Mouse (Mus musculus) CD4-positive, CD25-positive, alpha-beta regulatory T cell, adult 4 months (primary cell): ENCODE results near the gene Sh3bp5. TPM values are rescaled to one million over a fixed set of nuclear protein-coding genes. Genes with fewer than 3 reads are reported as not detected.

Experiments
- ATAC-seq: one replicate; pipeline ENCODE4 v1.8.0; 2017
- polyA plus RNA-seq, 2 experiments: library from polyadenylated mRNA; unstranded; fragments of 100-300 nt; shearing (Covaris generic); gene quantifications; one replicate each; pipeline ENCODE4 v1.2.1; 2017

Gene Sh3bp5
- polyA plus RNA-seq, 2 experiments from 2014 or later = 15.4 to 16.8 TPM

DNA sequence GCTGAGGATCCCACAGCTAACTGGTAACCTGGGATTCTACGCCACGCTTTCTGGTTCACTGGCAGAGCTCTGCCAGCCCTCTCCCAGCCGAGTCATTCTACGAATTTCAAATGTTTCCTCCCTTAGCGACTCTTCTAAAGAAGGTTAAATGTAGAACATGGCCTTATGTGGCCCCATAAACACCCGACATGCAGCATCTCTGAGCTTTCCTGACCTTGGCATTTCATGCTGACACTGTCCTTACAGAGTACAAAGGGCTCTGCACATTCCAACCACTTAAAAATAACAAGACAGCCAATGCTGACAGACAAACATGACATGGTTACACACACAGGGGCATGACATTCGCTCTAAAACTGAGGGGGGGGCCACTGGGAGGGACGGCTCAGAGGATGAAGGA, 27.2 kb downstream of the Sh3bp5 start:
- no peak for ATAC-seq

DNA sequence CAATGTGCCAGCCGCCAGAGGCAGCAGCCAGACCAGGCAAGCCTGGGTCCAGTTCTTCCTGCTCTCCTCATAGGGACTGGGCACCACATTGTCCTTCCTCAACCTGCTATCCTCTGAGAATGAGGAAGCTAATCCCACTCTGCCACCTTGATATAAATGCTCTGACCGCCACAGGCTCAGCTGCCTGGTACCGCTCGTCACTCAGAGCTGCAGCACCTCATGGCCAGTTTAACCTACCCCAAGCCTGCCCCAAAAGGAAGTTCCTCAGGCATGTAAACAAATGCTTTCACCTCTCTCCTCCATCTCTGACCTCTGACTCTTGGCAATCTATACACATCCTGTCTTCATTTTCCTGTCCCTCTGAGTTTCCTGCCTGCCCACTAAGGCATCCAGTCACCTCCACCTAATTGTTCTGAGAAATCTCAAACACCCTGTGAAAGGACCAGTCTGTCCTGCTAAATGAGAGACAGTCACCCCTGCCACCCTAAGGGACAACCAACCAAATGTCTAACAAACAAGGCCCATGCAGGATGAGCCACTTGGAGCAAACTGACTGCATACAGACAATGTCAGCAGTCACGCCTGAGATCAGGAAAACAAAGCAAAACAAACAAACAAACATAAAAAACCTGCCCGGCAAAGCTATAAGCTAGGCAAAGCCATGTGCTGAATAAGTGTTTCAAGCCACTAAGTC, 27.8 kb downstream of the Sh3bp5 start:
- peak; percentile 57 for ATAC-seq

DNA sequence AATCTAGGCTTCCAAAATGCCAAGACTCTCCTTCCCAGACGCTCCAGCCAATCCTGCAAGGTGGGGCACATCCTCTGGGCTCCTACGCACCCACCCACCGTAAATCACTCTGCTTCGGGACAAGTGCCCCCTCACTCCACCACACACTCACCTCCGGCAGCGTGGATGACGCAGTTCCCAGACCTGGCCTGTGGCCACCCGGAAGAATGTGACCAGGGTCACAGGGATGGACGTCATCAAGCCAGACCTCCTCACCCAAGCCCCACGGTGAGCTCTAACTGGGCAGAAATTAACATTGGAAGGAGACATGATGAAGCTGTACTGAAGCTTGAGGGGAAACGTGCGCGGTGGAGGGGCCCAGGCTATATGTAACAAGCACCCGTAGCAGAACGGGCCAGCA, 28.7 kb downstream of the Sh3bp5 start:
- no peak for ATAC-seq

DNA sequence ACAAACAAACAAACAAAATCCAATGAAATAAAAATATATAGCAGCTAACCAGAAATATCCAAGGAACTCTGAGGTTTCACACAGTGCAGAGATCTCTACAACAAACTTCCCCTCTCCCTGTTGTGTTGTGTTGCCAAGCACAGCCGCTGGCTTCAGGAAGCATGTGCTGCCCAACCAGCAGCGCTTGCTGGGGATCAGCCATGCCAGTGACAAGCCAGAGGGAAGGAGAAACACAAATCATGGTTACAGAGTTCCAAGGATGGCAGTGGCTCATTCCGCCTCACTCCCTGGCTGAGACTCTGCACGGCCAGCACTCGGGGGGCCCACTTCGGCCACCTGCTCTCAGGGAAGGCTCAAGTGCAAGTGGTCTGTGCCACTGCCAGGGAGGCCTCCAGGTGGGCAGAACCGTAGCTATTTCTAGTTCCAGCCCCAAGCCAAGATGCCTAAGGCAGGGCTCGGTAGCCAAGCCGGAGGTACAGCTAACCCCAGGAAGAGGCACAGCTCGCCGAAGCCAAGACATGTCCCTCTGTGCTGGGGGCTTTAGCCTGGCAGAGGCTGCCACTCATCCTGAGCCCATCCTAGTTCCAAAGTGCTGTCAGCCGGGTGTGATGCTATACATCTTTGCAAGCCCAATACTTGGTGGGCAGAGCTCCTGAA, 29.6 kb downstream of the Sh3bp5 start:
- no peak for ATAC-seq

DNA sequence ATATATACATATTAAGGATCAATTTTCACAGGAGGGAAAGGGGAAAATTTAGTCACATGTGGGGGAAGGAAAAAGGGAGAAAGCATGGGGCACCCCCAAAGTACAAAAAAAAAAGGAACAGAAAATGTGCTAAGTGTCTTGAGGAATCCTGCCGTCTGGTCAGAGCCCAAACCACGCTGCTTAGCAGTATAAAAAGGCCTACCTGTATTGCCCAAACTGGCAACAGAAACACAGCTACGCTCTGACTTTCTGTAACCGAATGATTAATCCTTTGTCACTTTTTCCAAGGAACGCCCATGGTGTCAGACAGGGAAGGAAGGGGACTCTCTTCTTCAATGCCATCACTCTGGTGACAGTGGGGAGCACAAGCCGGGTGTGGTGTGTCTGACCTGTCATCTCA, 30.2 kb downstream of the Sh3bp5 start:
- no peak for ATAC-seq

DNA sequence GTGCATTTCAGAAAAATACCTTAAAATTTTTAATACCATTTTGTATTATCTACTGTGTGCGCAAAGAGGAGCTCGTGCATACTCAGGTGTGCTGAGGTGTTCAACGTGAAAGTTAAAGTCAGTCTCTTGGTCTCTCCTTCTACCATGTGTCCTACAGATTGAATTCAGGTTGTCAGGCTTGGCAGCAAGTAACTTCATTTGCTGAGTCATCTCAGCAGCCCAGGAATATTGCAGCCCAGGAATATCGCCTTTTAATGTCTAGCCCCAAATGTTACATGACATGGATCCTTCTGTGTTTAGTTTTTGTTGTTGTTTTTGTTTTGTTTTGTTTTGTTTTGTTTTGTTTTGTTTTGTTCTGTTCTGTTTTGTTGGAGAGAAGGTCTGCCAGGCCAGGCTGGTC, 31.2 kb downstream of the Sh3bp5 start:
- no peak for ATAC-seq

DNA sequence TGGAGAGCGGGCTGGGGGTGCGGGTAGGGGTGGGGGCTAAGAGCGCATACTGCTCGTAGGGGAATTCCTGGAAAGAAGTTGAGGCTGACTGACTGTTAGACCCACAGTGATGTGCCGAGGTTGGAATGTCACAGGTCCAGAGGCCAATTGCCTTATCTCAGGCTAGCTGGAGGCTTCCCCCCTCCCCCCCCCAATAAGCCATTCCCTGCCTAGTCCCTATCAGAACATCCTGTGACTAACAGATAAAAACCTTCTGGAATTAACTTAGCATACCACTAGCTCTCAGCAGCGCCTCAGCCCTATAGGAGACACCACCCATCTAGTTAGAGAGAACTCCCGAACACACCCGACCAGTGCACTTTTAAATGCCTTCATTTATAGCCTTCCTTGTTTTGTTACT, 31.9 kb downstream of the Sh3bp5 start:
- no peak for ATAC-seq

DNA sequence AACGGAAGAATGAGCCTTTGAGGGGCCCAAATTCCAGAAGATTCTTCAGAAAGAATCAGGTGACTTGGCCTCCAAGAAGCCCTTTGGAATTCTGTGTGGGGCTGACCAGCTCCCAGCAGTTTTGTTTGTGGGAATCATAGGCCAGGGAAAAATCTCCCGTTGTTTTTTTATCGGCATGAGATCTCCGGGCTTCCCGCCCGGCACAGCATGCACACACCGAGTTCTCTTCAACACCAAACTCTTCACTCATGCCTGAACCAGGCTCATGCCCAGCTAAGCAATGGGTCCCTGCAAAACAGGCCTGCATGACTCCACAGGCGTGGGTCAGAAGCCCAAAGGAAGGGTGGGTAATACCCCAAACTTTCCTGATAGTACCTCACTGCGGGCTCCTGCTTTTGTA, 32.3 kb downstream of the Sh3bp5 start:
- ATAC-seq = no peak

DNA sequence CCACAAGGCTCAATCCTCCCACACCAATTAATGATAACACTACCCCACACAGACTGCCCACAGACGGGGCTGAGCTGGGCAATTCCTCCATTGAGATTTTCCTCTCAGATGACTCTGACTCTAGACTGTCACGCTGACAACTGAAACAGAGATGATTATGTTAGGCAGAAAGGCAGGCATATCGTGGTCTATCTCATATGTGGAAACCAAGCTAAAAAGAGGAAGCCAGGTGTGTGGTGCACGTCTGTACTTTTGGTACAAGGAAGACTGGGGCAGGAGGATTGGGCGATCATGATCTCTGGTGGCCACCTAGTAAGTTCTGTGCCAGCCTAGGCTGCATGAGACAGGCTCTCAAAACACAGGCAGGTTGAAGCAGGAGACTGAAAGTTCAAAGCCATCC, 33.2 kb downstream of the Sh3bp5 start:
- no peak for ATAC-seq

DNA sequence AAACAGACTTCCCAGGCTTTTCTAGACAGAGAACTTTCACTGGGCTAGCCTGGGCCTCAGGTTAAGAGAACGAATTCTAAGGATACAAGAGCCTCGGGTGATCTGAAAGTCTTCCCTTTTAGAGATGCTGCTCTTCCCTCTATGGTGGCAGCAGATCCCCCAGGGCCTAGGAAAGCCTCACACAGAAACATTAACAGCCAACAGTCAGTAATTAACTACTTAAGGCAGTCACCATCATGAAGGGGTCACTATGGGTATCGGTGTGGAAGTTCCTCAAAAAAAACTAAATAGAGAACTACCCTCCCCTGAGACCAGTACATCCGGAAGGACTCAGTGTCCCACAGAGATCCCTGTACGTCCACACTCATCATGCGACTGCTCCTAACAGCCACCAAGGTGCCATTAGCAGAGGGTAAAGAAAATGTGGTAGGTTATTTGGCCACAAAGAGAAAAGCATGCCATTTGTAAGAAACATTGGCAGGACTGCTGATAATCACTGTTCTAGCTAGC, 33.9 kb downstream of the Sh3bp5 start:
- ATAC-seq = no peak

DNA sequence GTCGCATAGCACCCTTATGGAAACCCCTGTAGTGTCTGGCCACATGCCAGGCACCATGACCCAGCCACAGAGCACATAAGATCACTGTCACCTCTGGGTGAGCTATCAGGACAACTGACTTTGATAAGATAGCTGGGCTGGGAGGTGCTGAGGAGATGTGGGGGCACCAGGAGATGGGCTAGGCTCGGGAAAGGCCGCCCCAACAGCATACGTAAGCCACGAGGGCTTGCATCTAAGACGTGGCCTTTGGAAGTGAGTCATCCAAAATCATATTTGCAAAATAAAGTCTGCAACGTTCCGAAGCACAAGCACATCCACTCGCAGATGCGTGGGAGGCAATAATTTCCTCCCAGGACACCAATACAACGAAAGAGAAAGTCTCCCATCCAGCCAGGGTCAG, 35.0 kb downstream of the Sh3bp5 start:
- ATAC-seq = peak; percentile 24

DNA sequence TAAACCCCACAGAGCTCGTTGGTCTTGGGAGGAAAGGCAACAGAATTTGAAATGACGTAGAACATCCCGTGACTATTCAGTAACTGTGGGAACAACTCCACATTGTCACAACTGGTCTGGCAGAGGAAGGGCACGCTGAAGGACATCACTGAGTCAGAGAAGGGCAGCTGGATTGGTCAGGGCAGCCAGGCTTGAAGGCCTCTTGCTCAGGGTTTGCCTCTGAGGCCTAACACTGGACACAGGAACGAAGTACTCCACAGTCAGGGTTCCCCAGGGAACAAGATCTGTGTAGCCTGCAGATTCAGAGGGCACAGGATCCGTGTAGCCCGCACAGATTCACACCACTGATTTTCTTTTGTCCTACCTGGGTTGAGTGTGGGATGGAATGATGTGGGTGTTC, 35.6 kb downstream of the Sh3bp5 start:
- ATAC-seq = no peak

DNA sequence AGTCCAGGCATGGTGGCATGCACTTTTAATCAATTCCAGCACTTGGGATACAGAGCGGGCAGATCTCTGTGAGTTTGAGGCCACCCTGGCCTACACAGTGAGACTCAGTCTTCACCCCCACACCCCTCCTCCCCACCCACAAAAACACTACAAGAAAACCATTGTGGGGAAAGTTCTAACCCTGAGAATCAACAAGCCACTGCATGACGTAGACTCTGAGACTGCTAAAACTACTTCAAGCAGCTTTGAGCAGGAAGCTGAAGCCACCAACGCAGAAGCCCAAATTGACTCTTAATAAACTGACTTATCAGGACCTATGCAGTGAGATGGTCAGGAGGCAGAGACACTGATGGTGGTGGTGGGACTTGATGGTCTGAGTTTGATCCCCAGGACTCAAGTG, 36.6 kb downstream of the Sh3bp5 start:
- peak; percentile 84 for ATAC-seq

DNA sequence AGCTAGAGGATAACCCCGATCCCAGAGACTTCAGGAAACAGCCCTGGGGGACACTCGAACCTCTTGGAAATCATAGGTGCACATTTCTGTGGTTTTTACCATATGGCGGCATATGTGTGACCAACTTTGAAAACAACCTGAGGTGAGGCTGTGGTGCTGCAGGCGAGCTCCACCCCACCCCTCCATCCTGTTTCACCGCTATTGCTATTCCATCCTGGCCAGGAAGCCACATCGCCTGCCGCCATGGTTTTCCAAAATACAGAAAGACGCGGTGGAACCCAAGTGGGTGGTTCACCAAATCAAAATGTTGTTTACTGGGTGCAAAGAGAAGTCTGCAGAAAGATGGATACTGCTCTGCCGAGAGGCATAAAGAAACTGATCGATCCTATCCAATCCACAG, 37.1 kb downstream of the Sh3bp5 start:
- peak; percentile 57 for ATAC-seq

DNA sequence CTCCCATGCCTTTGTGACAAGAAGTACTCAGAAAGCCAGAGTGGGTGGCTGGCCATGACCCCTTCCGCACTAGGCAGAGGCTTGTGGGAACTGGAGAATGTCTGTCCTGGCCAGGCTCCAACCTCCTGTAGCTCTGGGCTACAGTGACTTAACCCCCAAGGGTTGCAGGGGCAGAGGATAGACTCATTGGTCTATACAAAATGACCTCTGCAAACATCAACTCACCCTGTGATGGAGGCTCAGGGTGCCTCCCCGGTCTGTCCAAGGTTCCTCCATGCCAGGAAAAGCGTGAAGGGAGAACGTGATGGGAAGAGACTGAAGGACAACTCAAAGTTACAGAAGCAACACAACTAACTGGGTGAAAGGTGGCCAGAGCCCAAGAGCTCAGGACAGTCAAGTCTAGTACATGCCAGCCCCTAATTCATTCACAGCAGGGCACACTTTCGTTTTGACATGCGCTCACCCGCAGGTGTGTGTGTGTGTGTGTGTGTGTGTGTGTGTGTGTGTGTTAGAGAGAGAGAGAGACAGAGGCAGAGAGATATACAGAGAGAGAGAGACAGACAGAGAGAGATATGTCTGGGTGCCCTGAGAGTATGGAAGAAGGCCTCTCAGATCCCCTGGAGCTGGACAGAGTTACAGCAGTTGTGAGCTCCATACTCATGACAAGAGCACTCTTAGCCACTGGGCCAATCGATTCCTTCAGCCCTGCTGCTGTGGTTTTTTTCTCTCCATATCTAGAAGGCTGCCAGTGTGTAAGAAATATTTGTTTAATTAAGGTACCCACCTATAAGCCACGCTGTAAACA, 37.9 kb downstream of the Sh3bp5 start:
- peak; percentile 4 for ATAC-seq

DNA sequence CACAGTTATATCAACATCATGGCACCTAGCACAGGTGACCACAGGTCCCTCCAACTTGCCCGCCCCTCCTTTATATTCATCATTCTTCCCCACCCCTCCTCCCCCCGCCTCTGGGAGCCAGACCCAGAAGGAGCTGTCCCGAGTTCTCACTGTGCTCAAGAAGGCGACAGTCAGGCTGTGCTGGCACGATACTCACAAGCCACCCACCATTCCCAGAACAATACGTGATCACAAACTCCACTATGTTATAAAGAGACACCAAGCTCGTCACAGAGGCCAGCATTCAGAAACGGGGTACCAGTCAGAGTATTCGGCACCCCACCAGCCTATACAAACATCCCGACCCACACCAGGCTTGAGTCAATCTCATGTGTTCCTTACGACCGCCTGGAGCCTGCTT, 38.5 kb downstream of the Sh3bp5 start:
- ATAC-seq = no peak

DNA sequence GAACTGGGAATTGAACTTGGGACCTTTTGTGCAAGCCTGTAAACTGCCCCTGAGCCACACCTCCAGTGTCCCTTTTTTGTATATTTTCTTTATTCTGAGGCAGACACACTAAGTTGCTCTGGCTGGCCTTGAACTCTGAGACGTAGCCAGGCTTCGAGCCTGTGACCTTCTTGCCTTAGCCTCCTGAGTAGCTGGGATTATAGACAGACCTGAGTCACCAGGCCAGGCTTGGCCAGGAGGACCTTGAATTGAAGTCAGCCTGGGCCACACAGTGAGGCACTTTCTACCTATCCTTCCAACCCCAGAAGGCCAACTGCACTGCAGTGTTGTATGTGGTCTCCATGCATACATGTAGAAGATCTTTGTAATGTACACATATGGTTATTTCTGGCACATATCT, 39.5 kb downstream of the Sh3bp5 start:
- ATAC-seq = no peak

DNA sequence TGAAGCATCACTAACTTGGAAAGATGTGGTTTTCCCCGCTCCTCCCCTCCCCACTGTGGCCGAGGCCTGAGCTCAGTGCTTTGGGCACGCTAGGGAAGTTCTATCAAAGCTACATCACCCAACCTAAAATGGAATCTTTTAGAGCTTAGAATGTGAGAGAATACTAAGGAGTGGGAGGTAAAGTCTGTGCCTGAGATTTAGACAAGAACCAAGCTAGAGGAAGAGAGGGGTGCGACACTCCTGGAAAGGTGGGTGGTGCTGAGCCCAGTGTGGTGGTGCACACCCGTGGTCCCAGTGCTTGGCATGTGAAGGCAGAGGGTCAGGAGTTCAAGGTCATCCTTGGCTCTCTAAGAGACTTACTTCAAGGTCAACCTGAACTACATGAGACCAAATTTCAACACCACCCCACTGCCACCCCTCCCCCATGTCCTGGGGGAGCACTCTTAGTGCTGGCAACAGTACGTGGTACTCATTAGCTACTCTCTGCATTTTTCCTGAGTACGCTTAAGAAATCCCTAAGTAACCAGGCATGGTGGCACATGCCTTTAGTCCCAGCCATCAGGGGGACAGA, 40.2 kb downstream of the Sh3bp5 start:
- no peak for ATAC-seq

DNA sequence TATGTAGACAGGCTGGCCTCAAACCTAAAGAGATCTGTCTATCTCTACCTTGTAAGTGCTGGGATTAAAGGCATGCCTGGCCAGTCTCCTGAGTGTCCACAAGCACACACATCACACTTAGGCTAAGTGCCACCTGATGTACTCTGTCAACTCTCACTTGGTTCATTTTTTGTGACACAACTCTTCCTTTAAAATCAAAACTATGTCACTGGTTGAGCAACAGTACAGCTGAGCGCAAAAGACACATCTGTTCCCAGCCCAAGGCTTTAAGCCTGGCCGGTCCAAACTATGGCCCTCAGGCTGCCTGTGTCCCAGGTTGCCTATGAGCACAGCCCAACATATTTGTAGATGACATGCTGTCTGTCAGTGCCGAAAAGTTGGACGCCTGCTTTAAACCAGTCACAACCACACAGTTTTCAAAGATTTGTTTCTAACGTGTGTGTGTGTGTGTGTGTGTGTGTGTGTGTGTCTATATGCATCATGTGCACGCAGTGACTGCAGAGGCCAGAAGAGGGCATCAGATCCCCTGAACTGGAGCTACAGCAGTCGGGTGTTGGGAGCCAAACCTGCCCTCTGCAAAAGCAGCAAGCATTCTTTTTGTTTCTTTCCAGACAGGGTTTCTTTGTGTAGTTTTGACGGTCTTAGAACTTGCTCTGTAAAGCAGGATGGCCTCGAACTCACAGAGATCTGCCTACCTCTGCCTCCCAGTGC, 40.9 kb downstream of the Sh3bp5 start:
- no peak for ATAC-seq

DNA sequence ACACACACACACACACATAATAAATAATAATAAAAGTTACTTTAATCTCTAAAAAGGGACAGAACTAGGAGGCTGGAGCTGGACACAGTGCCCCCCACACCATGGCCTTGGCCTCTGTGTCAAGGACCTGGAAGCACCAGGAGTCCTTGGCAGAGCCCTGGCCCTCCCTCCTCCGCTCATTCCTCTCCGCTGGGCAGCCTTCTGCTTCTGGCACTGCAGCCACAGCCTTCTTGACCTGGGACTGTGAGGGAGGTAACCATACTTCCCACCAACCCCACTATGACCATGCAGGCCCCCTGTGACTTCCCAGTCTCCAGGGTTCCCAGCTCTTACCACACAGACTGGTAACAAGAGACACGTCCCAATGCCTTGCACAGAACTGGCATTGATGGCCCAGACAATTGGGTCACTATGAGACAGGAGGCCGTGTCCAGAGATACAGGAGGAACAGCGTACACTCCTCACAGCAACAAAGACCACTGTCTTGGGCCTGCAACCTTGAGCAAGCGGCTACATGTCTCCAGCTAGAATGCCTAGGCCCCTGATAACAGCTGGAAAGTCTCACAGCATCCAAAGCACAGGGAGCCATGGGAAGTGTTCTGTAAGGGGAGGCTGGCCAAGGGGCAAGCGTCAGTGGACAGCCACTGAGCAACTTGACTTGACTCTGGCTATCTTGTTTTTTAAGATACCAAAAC, 41.8 kb downstream of the Sh3bp5 start:
- ATAC-seq = no peak

DNA sequence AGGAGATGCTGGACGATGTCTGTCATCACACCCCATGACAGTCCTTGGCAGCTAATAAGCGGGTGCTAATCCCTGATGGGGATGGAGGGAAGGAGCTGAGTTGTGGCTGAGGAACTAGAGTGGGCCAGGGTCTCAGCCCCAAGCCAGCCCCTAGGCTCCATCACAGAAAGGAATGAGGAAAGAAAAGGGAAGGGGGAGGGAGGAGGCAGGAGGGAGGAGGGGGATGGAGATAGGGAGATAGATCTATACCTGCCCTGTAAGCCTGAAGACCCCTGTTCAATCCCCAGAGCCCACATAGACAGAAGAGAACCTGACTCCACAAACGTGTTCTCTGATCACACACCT, 42.4 kb downstream of the Sh3bp5 start:
- no peak for ATAC-seq

DNA sequence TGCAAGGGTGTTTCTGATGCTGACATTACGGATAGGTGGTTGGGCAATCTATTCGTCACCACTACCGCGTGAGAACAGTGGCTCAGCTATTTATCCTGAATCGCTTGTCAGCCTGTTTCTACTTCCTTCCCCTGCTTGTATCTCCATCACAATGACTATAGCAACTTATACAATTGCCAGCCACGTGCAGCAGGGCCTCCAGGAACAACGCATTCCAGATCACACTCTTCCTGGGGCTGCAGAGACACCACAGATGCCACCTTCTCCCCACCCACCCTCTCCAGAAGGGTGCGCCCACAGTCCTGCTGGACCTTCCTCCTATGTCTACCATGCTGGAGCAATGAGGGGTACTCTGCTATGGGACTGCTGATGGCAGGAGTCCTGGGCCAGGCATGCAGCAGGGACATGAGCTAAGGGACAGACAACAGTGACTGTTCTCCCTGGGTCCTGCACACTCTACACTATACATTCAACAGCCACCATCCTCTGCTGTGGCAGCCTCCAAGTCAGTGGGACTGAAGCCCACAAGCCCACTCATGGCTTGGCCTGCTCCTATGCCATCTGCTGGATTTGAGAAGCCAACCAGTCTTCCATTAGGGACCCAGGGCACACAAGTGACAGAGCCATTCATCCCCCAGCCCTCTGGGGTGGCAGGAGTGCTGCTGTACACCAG, 42.9 kb downstream of the Sh3bp5 start:
- ATAC-seq = no peak
